Mouse (Mus musculus): ENCODE measurements at regions not wholly inside any gene's neighbourhood (a gene's known extent, or its start where the extent isn't known, plus 50 kb on each side); places are given as distances from the start of the nearest gene placed in this dataset.

DNA sequence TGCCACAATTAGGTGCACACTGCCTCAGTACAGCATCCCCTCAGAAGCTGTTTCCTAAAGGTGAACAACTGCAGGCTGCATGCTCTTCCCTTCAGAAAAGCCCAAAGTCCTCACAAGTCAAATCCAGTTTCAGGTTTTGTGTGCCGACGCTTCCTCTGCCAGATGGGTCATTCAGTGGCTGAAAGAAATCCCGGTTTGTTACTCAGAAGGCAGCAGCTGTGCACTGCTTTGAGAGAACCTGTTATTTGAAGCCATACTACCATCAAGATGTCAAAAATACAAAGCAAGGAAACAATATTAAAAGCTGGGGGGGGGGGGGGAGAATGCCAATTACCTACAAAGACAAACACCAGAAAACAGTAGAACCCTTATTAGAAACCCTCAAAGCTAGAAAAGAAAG is 678.7 kb downstream of the Utrn start:
- peak; percentile 33; the same call in 1 of the 2 replicates for ATAC-seq (ENCODE audit: low FRiP score)
- H3K36me3 ChIP-seq (replicated peaks) = no peaks in the 10 kb centered on the region
- no peak overlapping the region for H3K4me2 ChIP-seq
- no peaks in the 10 kb centered on the region for H3K27me3 ChIP-seq
- WGBS = 29% methylated on average over 3 of the region's 3 CpGs
- H3K27ac ChIP-seq = no peak overlapping the region
- H3K4me1 ChIP-seq = no peaks in the 10 kb centered on the region
- H3K4me3 ChIP-seq (replicated peaks) = no peak overlapping the region
- H3K9me3 ChIP-seq = no peaks in the 10 kb centered on the region
- no peak overlapping the region for H3K9ac ChIP-seq

DNA sequence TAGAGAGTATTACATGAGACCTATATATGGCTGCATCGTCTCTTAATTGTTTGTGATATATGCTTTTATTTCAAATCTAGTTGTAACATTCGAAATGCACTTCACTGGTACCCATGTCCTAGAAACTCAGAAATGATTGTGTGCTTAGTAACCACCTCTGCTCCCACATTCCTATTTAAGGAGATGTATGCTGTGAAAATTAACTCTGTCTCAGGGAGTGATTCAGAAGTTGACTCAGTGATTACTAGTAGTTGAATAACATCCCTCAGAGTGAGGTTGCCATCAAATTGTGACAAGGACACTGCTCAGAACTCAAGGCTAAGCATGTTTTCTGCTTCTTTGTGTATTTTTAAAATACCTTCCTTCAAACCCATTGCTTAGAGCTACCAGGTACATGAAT is 661.9 kb downstream of the Utrn start:
- no peak overlapping the region for H3K27ac ChIP-seq
- H3K4me2 ChIP-seq = no peak overlapping the region
- no peaks in the 10 kb centered on the region for H3K36me3 ChIP-seq (replicated peaks)
- H3K9ac ChIP-seq = no peak overlapping the region
- H3K9me3 ChIP-seq = no peaks in the 10 kb centered on the region
- no peaks in the 10 kb centered on the region for H3K27me3 ChIP-seq
- no peak for ATAC-seq (ENCODE audit: low FRiP score)
- 91% methylated on average over 2 of the region's 2 CpGs for WGBS
- H3K4me1 ChIP-seq = 0 out of 2 replicates have a peak, but pooled peaks cover 6% of the 10 kb centered on the region
- H3K4me3 ChIP-seq (replicated peaks) = no peak overlapping the region

DNA sequence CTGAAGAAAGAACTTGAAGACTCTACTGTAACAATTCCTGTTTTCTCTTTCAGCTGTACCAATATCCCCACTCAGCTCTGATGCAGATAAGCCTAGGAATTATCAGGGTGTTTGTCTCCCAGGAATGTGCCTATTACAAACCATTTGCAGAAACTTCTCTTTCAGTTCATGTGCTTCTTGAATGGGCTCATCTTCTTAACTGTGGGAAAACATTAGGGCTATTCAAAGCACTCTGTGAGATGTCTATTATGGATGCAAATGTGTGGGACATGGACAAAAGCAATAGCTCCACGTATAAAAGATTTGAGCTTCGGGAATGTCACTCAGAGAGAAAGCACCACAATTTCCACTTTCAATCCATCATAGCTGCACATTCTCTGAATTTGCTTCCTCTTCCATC is 659.0 kb downstream of the Utrn start:
- WGBS = 39% methylated on average over 2 of the region's 2 CpGs
- Histone ChIP-seq H3K36me3 (replicated peaks) (no peaks in the 10 kb centered on the region), H3K9ac (no peak overlapping the region), H3K9me3 (no peaks in the 10 kb centered on the region), H3K4me2 (no peak overlapping the region), H3K4me3 (replicated peaks) (no peak overlapping the region), H3K4me1 (0 out of 2 replicates have a peak, but pooled peaks cover 6% of the 10 kb centered on the region), H3K27me3 (no peaks in the 10 kb centered on the region), H3K27ac (no peak overlapping the region)
- ATAC-seq (ENCODE audit: low FRiP score) = no peak

DNA sequence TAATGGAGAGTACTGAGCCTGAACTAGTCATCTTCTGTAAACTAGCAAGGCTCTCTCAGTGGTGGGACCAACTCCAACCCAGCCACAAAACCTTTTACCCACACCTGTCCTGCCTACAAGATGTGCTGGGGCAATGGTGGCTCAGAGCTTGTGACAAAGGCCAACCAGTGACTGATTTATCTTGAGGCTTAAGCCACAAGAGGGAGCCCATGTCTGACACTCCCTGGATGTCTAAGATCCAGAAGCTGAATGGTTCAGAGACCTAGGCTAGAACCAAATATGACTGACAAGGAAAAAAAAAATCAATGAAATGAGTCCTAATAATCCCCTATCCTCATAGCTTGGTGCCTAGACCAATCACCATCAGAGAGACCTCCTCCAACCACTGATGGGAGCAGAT is 650.3 kb downstream of the Utrn start:
- ATAC-seq (ENCODE audit: low FRiP score) = no peak

DNA sequence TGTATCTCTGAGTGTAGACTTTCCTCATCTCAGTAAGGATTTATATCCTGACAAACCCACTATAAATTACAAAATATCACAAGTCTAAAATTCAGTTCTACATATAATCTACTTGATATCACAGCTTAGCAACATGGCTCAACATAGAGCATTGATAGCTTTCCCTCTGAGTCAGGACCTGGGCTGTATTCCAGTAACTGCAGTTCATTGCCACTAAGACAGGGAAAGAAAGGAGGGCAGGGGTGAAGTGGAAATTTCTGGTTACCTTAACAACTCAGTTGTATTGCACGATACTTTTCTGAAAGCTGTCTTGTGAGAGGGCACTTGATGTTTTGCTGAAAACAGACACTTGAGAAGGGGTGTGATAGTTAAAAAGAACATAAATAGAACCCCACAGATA is 635.0 kb downstream of the Utrn start:
- Histone ChIP-seq H3K9me3 (no peaks in the 10 kb centered on the region), H3K27me3 (no peaks in the 10 kb centered on the region), H3K4me2 (no peak overlapping the region), H3K4me3 (replicated peaks) (no peak overlapping the region), H3K27ac (no peak overlapping the region), H3K4me1 (no peaks in the 10 kb centered on the region), H3K9ac (no peak overlapping the region), H3K36me3 (replicated peaks) (no peaks in the 10 kb centered on the region)
- ATAC-seq (ENCODE audit: low FRiP score) = no peak
- WGBS = 85% methylated on average over 1 of the region's 1 CpGs

More for the DNA sequence above, 650.3 kb downstream of the Utrn start:
- Histone ChIP-seq H3K9ac (no peak overlapping the region), H3K4me3 (replicated peaks) (no peak overlapping the region), H3K36me3 (replicated peaks) (no peaks in the 10 kb centered on the region), H3K9me3 (no peaks in the 10 kb centered on the region), H3K27me3 (no peaks in the 10 kb centered on the region), H3K4me1 (no peaks in the 10 kb centered on the region), H3K4me2 (no peak overlapping the region), H3K27ac (no peak overlapping the region)

DNA sequence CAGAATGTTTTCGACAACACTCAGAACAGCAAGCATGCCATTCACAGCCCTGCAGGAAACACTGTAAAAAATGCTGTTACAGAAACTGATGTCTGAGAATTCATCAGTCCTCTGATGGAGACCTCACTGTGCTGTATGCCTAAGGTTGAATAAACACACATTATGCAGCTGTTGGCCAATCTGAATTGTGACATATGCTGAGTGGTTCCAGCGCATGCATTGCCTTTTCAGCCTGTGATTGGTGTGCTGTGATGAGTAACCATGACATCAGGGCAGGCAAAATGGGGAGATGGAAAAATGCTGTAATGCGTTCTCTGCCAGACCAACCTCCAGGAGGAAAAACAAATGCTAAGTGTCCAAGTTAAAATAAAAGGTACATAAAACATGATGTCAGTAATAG is 620.3 kb downstream of the Utrn start:
- H3K9me3 ChIP-seq = no peaks in the 10 kb centered on the region
- no peak for ATAC-seq (ENCODE audit: low FRiP score)
- 84% methylated on average over 3 of the region's 3 CpGs for whole genome bisulfite sequencing
- H3K27ac ChIP-seq = no peak overlapping the region
- H3K36me3 ChIP-seq (replicated peaks) = no peaks in the 10 kb centered on the region
- H3K4me2 ChIP-seq = no peak overlapping the region
- H3K9ac ChIP-seq = no peak overlapping the region
- H3K4me1 ChIP-seq = no peaks in the 10 kb centered on the region
- no peaks in the 10 kb centered on the region for H3K27me3 ChIP-seq
- H3K4me3 ChIP-seq (replicated peaks) = no peak overlapping the region

DNA sequence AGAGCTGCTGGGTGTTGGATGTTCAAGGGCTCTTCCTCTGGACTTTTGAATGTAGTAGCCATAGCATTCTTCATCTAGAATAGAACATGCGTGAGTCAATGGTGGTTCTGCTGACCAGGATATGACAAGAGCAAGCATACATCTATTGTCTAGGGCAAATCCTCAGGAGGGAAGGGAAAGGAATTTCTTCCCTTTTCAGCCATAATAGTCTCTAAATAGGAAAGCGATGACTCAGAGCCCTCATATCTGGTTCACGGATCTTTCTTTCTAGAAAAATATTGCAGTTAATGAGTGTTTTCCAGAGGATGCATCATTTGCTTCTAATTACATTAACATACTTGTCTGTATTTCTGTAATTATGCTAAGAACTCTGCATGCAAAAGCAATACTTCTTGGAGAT is 615.9 kb downstream of the Utrn start:
- no peaks in the 10 kb centered on the region for H3K27me3 ChIP-seq
- no peaks in the 10 kb centered on the region for H3K4me1 ChIP-seq
- no peak overlapping the region for H3K9ac ChIP-seq
- H3K27ac ChIP-seq = no peak overlapping the region
- no peak overlapping the region for H3K4me3 ChIP-seq (replicated peaks)
- 91% methylated on average over 3 of the region's 3 CpGs for WGBS
- no peaks in the 10 kb centered on the region for H3K9me3 ChIP-seq
- no peak overlapping the region for H3K4me2 ChIP-seq
- ATAC-seq (ENCODE audit: low FRiP score) = no peak
- no peaks in the 10 kb centered on the region for H3K36me3 ChIP-seq (replicated peaks)

DNA sequence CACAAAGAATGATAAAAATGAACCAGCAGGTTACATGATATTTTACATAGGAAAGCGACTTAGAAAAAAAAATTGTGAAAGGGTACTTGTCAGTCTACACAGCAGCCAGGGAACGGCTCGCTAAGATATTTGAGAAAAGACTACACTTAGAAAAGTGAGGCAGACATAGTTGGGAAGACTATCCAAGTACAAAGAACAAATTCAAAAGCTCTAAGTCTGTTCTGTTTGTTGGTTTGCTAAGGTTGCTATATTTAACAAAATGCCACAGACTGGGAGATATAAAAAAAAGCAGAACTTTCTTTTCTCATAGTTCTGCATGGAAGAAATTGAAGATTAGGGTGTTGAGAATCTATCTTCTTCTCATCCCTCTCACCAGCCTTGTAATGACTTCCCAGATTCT is 583.5 kb downstream of the Utrn start:
- 93% methylated on average over 3 of the region's 3 CpGs for WGBS
- H3K4me2 ChIP-seq = no peak overlapping the region
- ATAC-seq (ENCODE audit: low FRiP score) = no peak

DNA sequence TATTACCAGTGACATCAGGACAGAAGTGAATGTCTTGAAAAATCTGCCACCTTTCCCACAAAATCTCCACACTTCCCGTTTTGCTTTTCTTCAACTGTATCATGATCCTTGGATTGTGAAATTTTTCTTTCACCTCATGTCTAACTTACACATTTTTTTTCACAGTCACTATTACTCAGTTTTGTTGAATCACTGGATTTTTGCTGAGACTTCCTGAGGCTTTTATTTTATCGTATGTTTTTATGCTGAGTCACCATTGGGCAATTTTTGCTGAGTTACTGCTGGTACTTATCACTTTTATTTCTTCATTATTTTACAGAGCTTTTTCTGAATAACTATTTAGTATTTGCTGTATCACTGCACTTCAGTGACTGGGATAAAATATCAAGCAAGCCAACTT is 570.3 kb downstream of the Utrn start:
- Histone ChIP-seq H3K36me3 (replicated peaks) (no peaks in the 10 kb centered on the region), H3K9me3 (no peaks in the 10 kb centered on the region), H3K27me3 (no peaks in the 10 kb centered on the region), H3K9ac (no peak overlapping the region), H3K27ac (no peak overlapping the region), H3K4me1 (no peaks in the 10 kb centered on the region), H3K4me2 (no peak overlapping the region), H3K4me3 (replicated peaks) (no peak overlapping the region)
- ATAC-seq (ENCODE audit: low FRiP score) = no peak
- whole genome bisulfite sequencing = 72% methylated on average over 2 of the region's 2 CpGs

More for the DNA sequence above, 583.5 kb downstream of the Utrn start:
- Histone ChIP-seq H3K36me3 (replicated peaks) (no peaks in the 10 kb centered on the region), H3K4me1 (no peaks in the 10 kb centered on the region), H3K27ac (no peak overlapping the region), H3K9me3 (no peaks in the 10 kb centered on the region), H3K4me3 (replicated peaks) (no peak overlapping the region), H3K27me3 (no peaks in the 10 kb centered on the region), H3K9ac (no peak overlapping the region)

DNA sequence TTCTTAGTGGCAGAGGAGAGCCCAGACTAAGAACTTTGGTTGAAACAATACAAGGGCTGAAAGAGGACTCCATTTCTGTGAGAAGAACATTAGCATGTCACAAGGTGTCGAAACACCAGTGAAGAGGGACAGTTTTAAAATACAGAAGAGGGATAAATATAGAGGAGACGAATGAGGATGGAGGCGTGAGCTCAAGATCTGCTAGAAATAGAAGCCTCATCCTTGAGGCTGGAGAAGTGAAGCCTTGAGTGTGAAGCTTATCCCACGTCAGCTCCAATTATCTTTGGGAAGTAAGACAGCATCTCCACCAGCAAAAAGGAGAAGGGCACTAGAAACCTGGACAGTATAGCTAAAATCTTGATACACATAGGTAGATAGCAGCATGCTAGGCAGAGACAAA is 566.8 kb downstream of the Utrn start:
- no peak for ATAC-seq (ENCODE audit: low FRiP score)
- WGBS = 89% methylated on average over 4 of the region's 4 CpGs
- Histone ChIP-seq H3K9me3 (no peaks in the 10 kb centered on the region), H3K4me2 (no peak overlapping the region), H3K4me1 (no peaks in the 10 kb centered on the region), H3K27ac (no peak overlapping the region), H3K4me3 (replicated peaks) (no peak overlapping the region), H3K9ac (no peak overlapping the region), H3K27me3 (no peaks in the 10 kb centered on the region), H3K36me3 (replicated peaks) (no peaks in the 10 kb centered on the region)

DNA sequence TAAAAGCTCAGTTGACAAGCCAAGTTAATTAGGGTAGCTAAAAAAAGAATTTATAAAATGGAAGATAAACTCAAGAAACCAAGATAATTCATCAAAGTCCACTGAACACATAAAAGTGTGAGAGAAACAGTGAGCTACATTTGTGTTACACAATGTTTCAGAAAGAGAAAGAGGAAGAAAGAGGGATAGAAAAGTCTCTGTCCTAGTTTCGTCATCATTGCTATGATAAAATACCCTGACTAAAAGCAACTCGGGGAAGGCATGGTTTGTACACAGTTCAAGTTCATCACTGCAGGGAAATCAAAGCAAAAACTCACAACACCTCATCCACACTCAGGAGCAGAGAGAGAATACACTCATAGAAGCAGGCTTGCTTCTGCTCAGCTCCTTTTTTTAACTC is 548.9 kb downstream of the Utrn start:
- H3K9me3 ChIP-seq = no peaks in the 10 kb centered on the region
- no peaks in the 10 kb centered on the region for H3K36me3 ChIP-seq (replicated peaks)
- ATAC-seq (ENCODE audit: low FRiP score) = no peak
- no peaks in the 10 kb centered on the region for H3K4me1 ChIP-seq
- H3K4me3 ChIP-seq (replicated peaks) = no peak overlapping the region
- no peak overlapping the region for H3K9ac ChIP-seq
- 81% methylated on average over 2 of the region's 2 CpGs for WGBS
- H3K27ac ChIP-seq = no peak overlapping the region
- no peaks in the 10 kb centered on the region for H3K27me3 ChIP-seq
- no peak overlapping the region for H3K4me2 ChIP-seq
